Mouse (Mus musculus) frontal cortex, postnatal 25 days (tissue): Measurements from ENCODE around the gene Mbip.

Source experiments
- DNase-seq, 2 experiments: peaks; one replicate each; pipeline ENCODE4 v3.0.0; 2022; ENCODE audit warnings: low spot score in 2 of 2

The Mbip gene

DNA sequence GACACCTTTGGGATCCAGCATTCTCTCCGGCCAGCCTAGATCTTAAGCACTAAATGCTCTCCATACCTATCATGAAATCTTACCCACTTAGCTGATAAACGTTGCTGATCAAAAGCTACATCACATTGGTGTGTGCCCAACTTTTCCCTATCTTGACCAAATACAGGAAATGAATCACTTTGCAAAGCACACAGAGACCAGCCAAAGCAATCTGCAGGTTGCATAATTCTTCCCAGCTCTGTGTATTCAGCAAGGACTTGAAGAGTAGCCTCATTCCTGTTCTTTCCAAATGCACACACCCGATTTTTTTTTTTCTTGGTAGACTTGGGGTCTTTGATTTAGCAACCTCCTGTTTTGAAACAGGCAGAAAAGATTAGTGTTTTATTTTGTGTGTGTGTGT lies 57.1 kb downstream of the Mbip start:
- DNase-seq: no peak

DNA sequence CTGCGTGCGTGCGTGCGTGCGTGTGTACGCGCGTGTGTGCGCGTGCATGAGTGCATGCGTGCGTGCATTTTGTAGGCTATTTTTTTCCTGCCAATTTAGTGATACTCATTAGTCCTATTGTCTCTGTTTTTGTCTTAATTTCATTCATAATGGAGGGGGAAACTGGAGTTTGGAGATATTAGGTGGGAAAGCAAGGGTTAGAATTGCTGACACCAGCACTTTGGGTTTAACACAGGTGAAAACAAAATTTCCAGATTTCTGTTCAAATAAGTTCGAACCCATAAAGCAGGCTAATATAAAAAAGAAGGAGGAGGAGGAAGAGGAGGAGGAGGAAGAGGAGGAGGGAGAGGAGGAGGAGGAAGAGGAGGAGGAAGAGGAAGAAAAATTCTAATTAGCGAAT lies 58.9 kb downstream of the Mbip start:
- no peak for DNase-seq

DNA sequence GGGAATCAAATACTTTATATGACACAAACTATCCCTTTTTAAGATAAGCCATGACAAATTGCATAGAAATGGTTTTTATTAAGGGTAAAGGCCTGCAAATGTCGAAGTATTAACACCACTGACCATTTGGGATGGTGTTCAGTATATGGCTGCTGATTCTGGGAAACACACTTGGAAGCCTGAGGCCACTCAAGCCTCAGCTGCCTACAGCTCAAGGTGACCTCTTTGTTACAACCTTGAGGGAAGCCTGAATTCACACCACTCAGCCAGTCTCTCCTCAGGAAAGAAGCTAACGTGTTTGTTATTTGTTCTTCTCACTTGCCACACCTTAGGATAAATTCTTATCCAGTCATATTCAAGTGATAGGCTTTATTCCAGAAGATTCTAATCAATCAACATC lies 61.5 kb downstream of the Mbip start:
- DNase-seq: no peak

DNA sequence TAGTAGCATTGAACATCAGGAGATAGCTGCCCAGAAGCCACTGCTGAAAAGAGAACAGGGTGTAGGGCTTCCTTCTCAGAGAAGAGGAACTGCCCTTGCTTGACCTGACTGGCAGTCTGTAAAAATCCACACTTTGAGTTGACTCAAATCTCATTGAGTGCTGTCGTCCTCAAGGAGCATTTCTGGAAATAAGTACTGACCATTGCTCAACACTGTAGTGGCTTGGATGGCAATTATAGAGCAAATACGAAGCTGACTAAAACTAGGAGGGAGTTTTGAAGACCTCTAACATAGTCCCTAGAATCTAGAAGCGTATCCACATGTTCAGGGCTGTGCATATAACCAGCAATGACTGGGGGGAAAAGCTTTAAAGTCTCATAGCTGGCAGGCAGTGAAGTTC lies 64.0 kb downstream of the Mbip start:
- no peak for DNase-seq
